Mouse (Mus musculus) mouse trophoblast stem cell (cell line): ENCODE measurements around the gene Tcea3.

Experiments used
- in situ Hi-C, 2 experiments: fragments of 300-500 bp; cut with MseI, MboI; formaldehyde crosslinking; loops; 2 replicates in 1 of 2; 3 replicates in 1 of 2; pipeline ENCODE4 v1.15.1; 2025

Tcea3 gene

GRCm38 (mm10) chr4:136239111-136239510, 8.4 kb upstream of the Tcea3 start:
- in situ Hi-C loops: no loop called here

GRCm38 (mm10) chr4:136239622-136240021, 7.9 kb upstream of the Tcea3 start:
- in situ Hi-C loops: no loop called here

- in situ Hi-C loops: no loop called here
Measured at GRCm38 (mm10) chr4:136240123-136240522, 7.4 kb upstream of the Tcea3 start.

- in situ Hi-C loops: no loop called here
Measured at GRCm38 (mm10) chr4:136240955-136241354, 6.6 kb upstream of the Tcea3 start.

- in situ Hi-C loops: no loop called here
Measured at GRCm38 (mm10) chr4:136242065-136242703, 5.3 kb upstream of the Tcea3 start.

- in situ Hi-C loops: no loop called here
Measured at GRCm38 (mm10) chr4:136242728-136243127, 4.8 kb upstream of the Tcea3 start.

GRCm38 (mm10) chr4:136244208-136244607, 3.3 kb upstream of the Tcea3 start:
- in situ Hi-C loops: no loop called here

GRCm38 (mm10) chr4:136245681-136246080, 1.8 kb upstream of the Tcea3 start:
- in situ Hi-C loops: no loop called here

GRCm38 (mm10) chr4:136246568-136246969, 960 bp upstream of the Tcea3 start:
- in situ Hi-C loops: no loop called here

- in situ Hi-C loops: no loop called here
Measured at GRCm38 (mm10) chr4:136247386-136247728, 172 bp upstream of the Tcea3 start.

GRCm38 (mm10) chr4:136248464-136249331, 1.2 kb downstream of the Tcea3 start:
- in situ Hi-C loops: no loop called here

GRCm38 (mm10) chr4:136249332-136249647, 1.8 kb downstream of the Tcea3 start:
- in situ Hi-C loops: no loop called here

GRCm38 (mm10) chr4:136249780-136250179, 2.3 kb downstream of the Tcea3 start:
- in situ Hi-C loops: no loop called here

- in situ Hi-C loops: no loop called here
Measured at GRCm38 (mm10) chr4:136255919-136256318, 8.4 kb downstream of the Tcea3 start.

- in situ Hi-C loops: no loop called here
Measured at GRCm38 (mm10) chr4:136256696-136257095, 9.2 kb downstream of the Tcea3 start.

GRCm38 (mm10) chr4:136259916-136260315, 12.4 kb downstream of the Tcea3 start:
- in situ Hi-C loops: no loop called here

- in situ Hi-C loops: no loop called here
Measured at GRCm38 (mm10) chr4:136260491-136261180, 13.1 kb downstream of the Tcea3 start.

- in situ Hi-C loops: no loop called here
Measured at GRCm38 (mm10) chr4:136261912-136262311, 14.4 kb downstream of the Tcea3 start.

GRCm38 (mm10) chr4:136263555-136263954, 16.0 kb downstream of the Tcea3 start:
- in situ Hi-C loops: no loop called here

- in situ Hi-C loops: no loop called here
Measured at GRCm38 (mm10) chr4:136266716-136267343, 19.3 kb downstream of the Tcea3 start.

- in situ Hi-C loops: no loop called here
Measured at GRCm38 (mm10) chr4:136268912-136269311, 21.4 kb downstream of the Tcea3 start.

- in situ Hi-C loops: no loop called here
Measured at GRCm38 (mm10) chr4:136270648-136271047, 23.1 kb downstream of the Tcea3 start.
